12 mouse cellular contexts compared by ENCODE assay signal in genomic region chr10:13256196-13256595, GRCm38 (mm10).
DNase-seq lines count a peak whose midpoint lies in the region; ATAC-seq lines count a peak whose summit lies in the region.
"Had no signal": no experiment of that assay in that cellular context is flagged by ENCODE, and none has a peak within 500 bp of the region (broad histone marks: within the 10 kb centered on the region; RNA-seq: fewer than 3 reads in every experiment).

No protein-coding gene starts in this region.

- ATAC-seq in forebrain, embryonic 12.5 days (ENCODE audit: low FRiP score), result no peak
- ATAC-seq in heart, embryonic 11.5 days (replicated peaks; ENCODE audit: insufficient number of reproducible peaks, low FRiP score, low TSS enrichment), result no peak

- H3K4me1 ChIP-seq in forebrain, embryonic 10.5 days, result peaks cover 36% of the 10 kb centered on the region
- peaks cover 6% of the 10 kb centered on the region; the same call in 1 of the 2 replicates for H3K4me1 ChIP-seq in forebrain, embryonic 12.5 days
- H3K4me1 ChIP-seq in heart, embryonic 11.5 days (ENCODE audit: control insufficient read depth, insufficient read depth, low read length), result peaks cover 24% of the 10 kb centered on the region
- H3K4me1 ChIP-seq: limb, embryonic 12.5 days had no signal

- no peak overlapping the region for H3K9ac ChIP-seq in forebrain, embryonic 12.5 days
- no peak overlapping the region for H3K9ac ChIP-seq in heart, embryonic 11.5 days (ENCODE audit: low read depth, low read length)
- H3K9ac ChIP-seq: limb, embryonic 12.5 days; midbrain, embryonic 12.5 days had no signal

- H3K9me3 ChIP-seq in forebrain, embryonic 10.5 days, result no peaks in the 10 kb centered on the region
- no peaks in the 10 kb centered on the region for H3K9me3 ChIP-seq in forebrain, embryonic 12.5 days
- no peaks in the 10 kb centered on the region for H3K9me3 ChIP-seq in heart, embryonic 11.5 days (replicated peaks; ENCODE audit: control insufficient read depth, low read length)
- H3K9me3 ChIP-seq: limb, embryonic 12.5 days; midbrain, embryonic 12.5 days had no signal

- no peak overlapping the region for H3K4me3 ChIP-seq in forebrain, embryonic 10.5 days
- H3K4me3 ChIP-seq in forebrain, embryonic 12.5 days (replicated peaks), result no peak overlapping the region
- H3K4me3 ChIP-seq in heart, embryonic 11.5 days (ENCODE audit: low read depth, low read length), result no peak overlapping the region
- H3K4me3 ChIP-seq: layer of hippocampus, adult 2 months; limb, embryonic 12.5 days; midbrain, embryonic 12.5 days had no signal

- peaks cover 17% of the 10 kb centered on the region for H3K36me3 ChIP-seq in forebrain, embryonic 10.5 days (replicated peaks)
- peaks cover 7% of the 10 kb centered on the region; the same call in 1 of the 2 replicates for H3K36me3 ChIP-seq in forebrain, embryonic 12.5 days (replicated peaks)
- H3K36me3 ChIP-seq in heart, embryonic 11.5 days (ENCODE audit: control insufficient read depth, insufficient read depth, low read length), result peaks cover 4% of the 10 kb centered on the region

- 0 out of 2 replicates have a peak overlapping the region, but pooled peaks have one; percentile 12 for H3K27ac ChIP-seq in forebrain, embryonic 10.5 days
- H3K27ac ChIP-seq in forebrain, embryonic 12.5 days, result no peak overlapping the region
- peak overlapping the region; percentile 32 for H3K27ac ChIP-seq in heart, embryonic 11.5 days (ENCODE audit: low read depth, low read length)
- H3K27ac ChIP-seq: layer of hippocampus, adult 2 months; limb, embryonic 12.5 days; midbrain, embryonic 12.5 days had no signal

- no peak overlapping the region for H3K4me2 ChIP-seq in forebrain, embryonic 12.5 days
- H3K4me2 ChIP-seq in heart, embryonic 11.5 days, result no peak overlapping the region
- H3K4me2 ChIP-seq: limb, embryonic 12.5 days; midbrain, embryonic 12.5 days had no signal

- no peaks in the 10 kb centered on the region for H3K27me3 ChIP-seq in forebrain, embryonic 10.5 days (ENCODE audit: poor library complexity, severe bottlenecking)
- H3K27me3 ChIP-seq in forebrain, embryonic 12.5 days, result no peaks in the 10 kb centered on the region
- H3K27me3 ChIP-seq in heart, embryonic 11.5 days (ENCODE audit: control insufficient read depth, insufficient read depth, low read length), result no peaks in the 10 kb centered on the region
- H3K27me3 ChIP-seq: limb, embryonic 12.5 days; midbrain, embryonic 12.5 days had no signal

- no peak for DNase-seq in forebrain, embryonic 10.5 days (ENCODE audit: extremely low spot score, low spot score)
- DNase-seq in kidney, postnatal 10 days, result peak; percentile 24
- peak; percentile 14 for DNase-seq in mesoderm, embryonic 11.5 days (ENCODE audit: low read depth, low spot score)
- DNase-seq in testis, postnatal 14 days (ENCODE audit: low spot score), result no peak
- DNase-seq in thymus, postnatal 14 days, result no peak
- no peak for DNase-seq in cerebellum, postnatal 4 days (ENCODE audit: low spot score in 2 of 2)
- DNase-seq: cerebellum, postnatal 25 days had no signal

- 65% methylated on average over 7 of the region's 7 CpGs for WGBS in forebrain, embryonic 10.5 days
- 64% methylated on average over 7 of the region's 7 CpGs for WGBS in forebrain, embryonic 12.5 days
- 50% methylated on average over 7 of the region's 7 CpGs for WGBS in heart, embryonic 11.5 days (ENCODE audit: insufficient replicate concordance)

Comparison
In these comparisons a context has a peak if more than half of its experiments do, and no peak if none do; other contexts are left out.
1. DNase-seq: peak in kidney, postnatal 10 days (single experiment) and mesoderm, embryonic 11.5 days (single experiment); none in forebrain, embryonic 10.5 days (single experiment), testis, postnatal 14 days (single experiment), thymus, postnatal 14 days (single experiment) and cerebellum, postnatal 4 days (0 of 2).